Mouse (Mus musculus): ENCODE data around the gene Alms1. TPM values are rescaled to one million over a fixed set of nuclear protein-coding genes. Genes with fewer than 3 reads are reported as not detected.

The Alms1 gene
- 6.0 and 6.5 TPM in 2 replicates for polyA plus RNA-seq (2014; fragmentation: Nextera tagmentation; extraction: Ambion mirVana)

- WGBS, result 0% methylated on average over 57 of the region's 59 CpGs
- peaks cover 13% of the 10 kb centered on the region for H3K4me1 ChIP-seq (replicated peaks; ENCODE audit: control insufficient read depth, insufficient read depth, low read length)
- H3K9me3 ChIP-seq (ENCODE audit: control insufficient read depth, low read length), result no peaks in the 10 kb centered on the region
- peak within 1 kb of the TSS; percentile 74 for H3K27ac ChIP-seq (ENCODE audit: low read depth)
- peak; percentile 96 for ATAC-seq (replicated peaks; ENCODE audit: low FRiP score, low TSS enrichment, low read depth)
- H3K27me3 ChIP-seq (replicated peaks; ENCODE audit: control insufficient read depth, insufficient read depth, low read length), result no peaks in the 10 kb centered on the region
- no peaks in the 10 kb centered on the region for H3K36me3 ChIP-seq (ENCODE audit: control insufficient read depth, insufficient read depth, low read length)
- peak; percentile 96 for DNase-seq (ENCODE audit: low spot score)
- H3K4me3 ChIP-seq (ENCODE audit: low read depth, low read length), result peak within 1 kb of the TSS; percentile 90
- peak within 1 kb of the TSS; percentile 79 for H3K9ac ChIP-seq (ENCODE audit: low read length)
- peak within 1 kb of the TSS; percentile 81 for H3K4me2 ChIP-seq (ENCODE audit: low read length)
Observed at GRCm38 (mm10) chr6:85587396-85588143, at the start of gene Alms1. Gene Alms1 (plus strand): TSS chr6:85587531.

GRCm38 (mm10) chr6:85543351-85544175 lies 43.8 kb upstream of the Alms1 start:
- no peak overlapping the region for H3K4me3 ChIP-seq (ENCODE audit: low read depth, low read length)
- H3K4me2 ChIP-seq (ENCODE audit: low read length), result no peak overlapping the region
- H3K36me3 ChIP-seq (ENCODE audit: control insufficient read depth, insufficient read depth, low read length), result no peaks in the 10 kb centered on the region
- DNase-seq (ENCODE audit: low spot score), result no peak
- H3K9ac ChIP-seq (ENCODE audit: low read length), result no peak overlapping the region
- no peak overlapping the region for H3K27ac ChIP-seq (ENCODE audit: low read depth)
- WGBS, result 80% methylated on average over 10 of the region's 10 CpGs
- no peaks in the 10 kb centered on the region for H3K9me3 ChIP-seq (ENCODE audit: control insufficient read depth, low read length)
- no peak for ATAC-seq (replicated peaks; ENCODE audit: low FRiP score, low TSS enrichment, low read depth)
- H3K4me1 ChIP-seq (replicated peaks; ENCODE audit: control insufficient read depth, insufficient read depth, low read length), result no peaks in the 10 kb centered on the region
- no peaks in the 10 kb centered on the region for H3K27me3 ChIP-seq (replicated peaks; ENCODE audit: control insufficient read depth, insufficient read depth, low read length)

GRCm38 (mm10) chr6:85544251-85544881 lies 43.0 kb upstream of the Alms1 start:
- no peaks in the 10 kb centered on the region for H3K27me3 ChIP-seq (replicated peaks; ENCODE audit: control insufficient read depth, insufficient read depth, low read length)
- no peak overlapping the region for H3K9ac ChIP-seq (ENCODE audit: low read length)
- no peak overlapping the region for H3K4me2 ChIP-seq (ENCODE audit: low read length)
- H3K27ac ChIP-seq (ENCODE audit: low read depth), result no peak overlapping the region
- DNase-seq (ENCODE audit: low spot score), result no peak
- no peaks in the 10 kb centered on the region for H3K4me1 ChIP-seq (replicated peaks; ENCODE audit: control insufficient read depth, insufficient read depth, low read length)
- no peak for ATAC-seq (replicated peaks; ENCODE audit: low FRiP score, low TSS enrichment, low read depth)
- H3K9me3 ChIP-seq (ENCODE audit: control insufficient read depth, low read length), result no peaks in the 10 kb centered on the region
- 81% methylated on average over 13 of the region's 13 CpGs for WGBS
- H3K36me3 ChIP-seq (ENCODE audit: control insufficient read depth, insufficient read depth, low read length), result no peaks in the 10 kb centered on the region
- H3K4me3 ChIP-seq (ENCODE audit: low read depth, low read length), result no peak overlapping the region

GRCm38 (mm10) chr6:85547642-85548041 lies 39.7 kb upstream of the Alms1 start:
- Histone ChIP-seq H3K4me1 (replicated peaks; ENCODE audit: control insufficient read depth, insufficient read depth, low read length) (no peaks in the 10 kb centered on the region), H3K27me3 (replicated peaks; ENCODE audit: control insufficient read depth, insufficient read depth, low read length) (no peaks in the 10 kb centered on the region), H3K27ac (ENCODE audit: low read depth) (no peak overlapping the region), H3K4me3 (ENCODE audit: low read depth, low read length) (no peak overlapping the region), H3K9me3 (ENCODE audit: control insufficient read depth, low read length) (no peaks in the 10 kb centered on the region), H3K36me3 (ENCODE audit: control insufficient read depth, insufficient read depth, low read length) (no peaks in the 10 kb centered on the region), H3K4me2 (ENCODE audit: low read length) (no peak overlapping the region), H3K9ac (ENCODE audit: low read length) (no peak overlapping the region)
- DNase-seq (ENCODE audit: low spot score) (no peak), ATAC-seq (replicated peaks; ENCODE audit: low FRiP score, low TSS enrichment, low read depth) (no peak)
- 87% methylated on average over 5 of the region's 5 CpGs for WGBS

- Histone ChIP-seq H3K4me3 (ENCODE audit: low read depth, low read length) (no peak overlapping the region), H3K9ac (ENCODE audit: low read length) (no peak overlapping the region), H3K27ac (ENCODE audit: low read depth) (no peak overlapping the region), H3K9me3 (ENCODE audit: control insufficient read depth, low read length) (no peaks in the 10 kb centered on the region), H3K4me1 (replicated peaks; ENCODE audit: control insufficient read depth, insufficient read depth, low read length) (no peaks in the 10 kb centered on the region), H3K27me3 (replicated peaks; ENCODE audit: control insufficient read depth, insufficient read depth, low read length) (no peaks in the 10 kb centered on the region), H3K4me2 (ENCODE audit: low read length) (no peak overlapping the region), H3K36me3 (ENCODE audit: control insufficient read depth, insufficient read depth, low read length) (no peaks in the 10 kb centered on the region)
- WGBS, result 41% methylated on average over 1 of the region's 1 CpGs
- ATAC-seq (replicated peaks; ENCODE audit: low FRiP score, low TSS enrichment, low read depth), result no peak
- no peak for DNase-seq (ENCODE audit: low spot score)
Observed at GRCm38 (mm10) chr6:85562374-85562773, 25.0 kb upstream of the Alms1 start.

GRCm38 (mm10) chr6:85572816-85573215 lies 14.5 kb upstream of the Alms1 start:
- H3K9ac ChIP-seq (ENCODE audit: low read length), result no peak overlapping the region
- H3K4me1 ChIP-seq (replicated peaks; ENCODE audit: control insufficient read depth, insufficient read depth, low read length), result no peaks in the 10 kb centered on the region
- H3K27ac ChIP-seq (ENCODE audit: low read depth), result no peak overlapping the region
- ATAC-seq (replicated peaks; ENCODE audit: low FRiP score, low TSS enrichment, low read depth) (no peak), DNase-seq (ENCODE audit: low spot score) (no peak)
- H3K27me3 ChIP-seq (replicated peaks; ENCODE audit: control insufficient read depth, insufficient read depth, low read length), result no peaks in the 10 kb centered on the region
- no peak overlapping the region for H3K4me2 ChIP-seq (ENCODE audit: low read length)
- no peaks in the 10 kb centered on the region for H3K36me3 ChIP-seq (ENCODE audit: control insufficient read depth, insufficient read depth, low read length)
- no peak overlapping the region for H3K4me3 ChIP-seq (ENCODE audit: low read depth, low read length)
- no peaks in the 10 kb centered on the region for H3K9me3 ChIP-seq (ENCODE audit: control insufficient read depth, low read length)
- WGBS, result 84% methylated on average over 5 of the region's 5 CpGs

- Histone ChIP-seq H3K9me3 (ENCODE audit: control insufficient read depth, low read length) (no peaks in the 10 kb centered on the region), H3K27ac (ENCODE audit: low read depth) (no peak overlapping the region), H3K4me3 (ENCODE audit: low read depth, low read length) (no peak overlapping the region), H3K27me3 (replicated peaks; ENCODE audit: control insufficient read depth, insufficient read depth, low read length) (no peaks in the 10 kb centered on the region), H3K4me2 (ENCODE audit: low read length) (no peak overlapping the region), H3K4me1 (replicated peaks; ENCODE audit: control insufficient read depth, insufficient read depth, low read length) (no peaks in the 10 kb centered on the region), H3K36me3 (ENCODE audit: control insufficient read depth, insufficient read depth, low read length) (no peaks in the 10 kb centered on the region), H3K9ac (ENCODE audit: low read length) (no peak overlapping the region)
- 90% methylated on average over 5 of the region's 5 CpGs for WGBS
- ATAC-seq (replicated peaks; ENCODE audit: low FRiP score, low TSS enrichment, low read depth) (no peak), DNase-seq (ENCODE audit: low spot score) (no peak)
Observed at GRCm38 (mm10) chr6:85581688-85582087, 5.6 kb upstream of the Alms1 start.

- 92% methylated on average over 4 of the region's 4 CpGs for WGBS
- no peak overlapping the region for H3K9ac ChIP-seq (ENCODE audit: low read length)
- H3K4me3 ChIP-seq (ENCODE audit: low read depth, low read length), result no peak overlapping the region
- H3K9me3 ChIP-seq (ENCODE audit: control insufficient read depth, low read length), result no peaks in the 10 kb centered on the region
- ATAC-seq (replicated peaks; ENCODE audit: low FRiP score, low TSS enrichment, low read depth) (no peak), DNase-seq (ENCODE audit: low spot score) (no peak)
- no peak overlapping the region for H3K4me2 ChIP-seq (ENCODE audit: low read length)
- H3K27me3 ChIP-seq (replicated peaks; ENCODE audit: control insufficient read depth, insufficient read depth, low read length), result no peaks in the 10 kb centered on the region
- H3K4me1 ChIP-seq (replicated peaks; ENCODE audit: control insufficient read depth, insufficient read depth, low read length), result peaks cover 9% of the 10 kb centered on the region
- H3K27ac ChIP-seq (ENCODE audit: low read depth), result no peak overlapping the region
- H3K36me3 ChIP-seq (ENCODE audit: control insufficient read depth, insufficient read depth, low read length), result no peaks in the 10 kb centered on the region
Observed at GRCm38 (mm10) chr6:85584612-85585011, 2.7 kb upstream of the Alms1 start.

Measured in intestine, embryonic 14.5 days (tissue).